Mouse (Mus musculus) myocyte (in vitro differentiated cells): ENCODE measurements around the gene Adcy1. TPM values are rescaled to one million over a fixed set of nuclear protein-coding genes. Genes with fewer than 3 reads are reported as not detected.

ENCODE experiments used
- H3K27me3 ChIP-seq: one replicate; pipeline ENCODE4 v1.6.1; 2011; ENCODE audit not compliant: control insufficient read depth, insufficient read depth, insufficient read length
- H3K36me3 ChIP-seq: one replicate; pipeline ENCODE4 v1.6.1; 2011; ENCODE audit not compliant: control insufficient read depth, insufficient read depth
- H3K4me2 ChIP-seq: one replicate; pipeline ENCODE4 v1.6.1; 2011; ENCODE audit warnings: low read depth, control low read depth
- H3K4me3 ChIP-seq: one replicate; pipeline ENCODE4 v1.5.1; 2011; ENCODE audit warnings: mild to moderate bottlenecking, control low read depth, moderate library complexity
- H3K79me2 ChIP-seq: one replicate; pipeline ENCODE4 v1.6.1; 2011; ENCODE audit not compliant: control insufficient read depth, insufficient read depth
- H3ac ChIP-seq: one replicate; pipeline ENCODE4 v1.6.1; 2011; ENCODE audit not compliant: control insufficient read depth, insufficient read length
- CEBPB ChIP-seq: IDR thresholded peaks from 2 replicates; pipeline ENCODE4 v1.6.1; 2011; ENCODE audit warnings: mild to moderate bottlenecking, moderate library complexity; ENCODE audit not compliant: poor library complexity, insufficient read depth, severe bottlenecking
- E2F4 ChIP-seq: IDR thresholded peaks from one replicate; pipeline ENCODE4 v1.6.1; 2011; ENCODE audit warnings: mild to moderate bottlenecking, control low read depth, moderate library complexity; ENCODE audit not compliant: insufficient read depth
- MAX ChIP-seq: IDR thresholded peaks from one replicate; pipeline ENCODE4 v1.6.1; 2011; ENCODE audit warnings: low read depth, mild to moderate bottlenecking, control low read depth
- MYOD1 ChIP-seq, 3 experiments: IDR thresholded peaks; one replicate each; pipeline ENCODE4 v1.6.1; 2011; ENCODE audit warnings: control low read depth in 2 of 3, low read depth in 2 of 3, mild to moderate bottlenecking in 2 of 3, moderate library complexity in 1 of 3; ENCODE audit not compliant: insufficient read length in 2 of 3, control insufficient read depth in 1 of 3
- MYOG ChIP-seq, 3 experiments: IDR thresholded peaks; one replicate each; pipeline ENCODE4 v1.6.1; 2011; ENCODE audit warnings: control low read depth in 2 of 3, low read depth in 2 of 3, mild to moderate bottlenecking in 2 of 3; ENCODE audit not compliant: insufficient read length in 2 of 3, control insufficient read depth in 1 of 3, insufficient read depth in 1 of 3
- POLR2A ChIP-seq: IDR thresholded peaks from one replicate; pipeline ENCODE4 v1.6.1; 2011; ENCODE audit warnings: low read depth, mild to moderate bottlenecking, control low read depth, moderate library complexity; ENCODE audit not compliant: insufficient read length
- POLR2AphosphoS2 ChIP-seq: IDR thresholded peaks from one replicate; pipeline ENCODE4 v1.6.1; 2011; ENCODE audit warnings: low read depth, control low read depth; ENCODE audit not compliant: insufficient read length
- REST ChIP-seq: IDR thresholded peaks from one replicate; pipeline ENCODE4 v1.6.1; 2011; ENCODE audit warnings: mild to moderate bottlenecking, control low read depth, moderate library complexity; ENCODE audit not compliant: insufficient read depth, insufficient read length
- SRF ChIP-seq: IDR thresholded peaks from one replicate; pipeline ENCODE4 v1.6.1; 2011; ENCODE audit warnings: low read depth; ENCODE audit not compliant: control insufficient read depth, insufficient read length
- TCF12 ChIP-seq: IDR thresholded peaks from one replicate; pipeline ENCODE4 v1.6.1; 2011; ENCODE audit warnings: mild to moderate bottlenecking, control low read depth; ENCODE audit not compliant: poor library complexity, insufficient read depth, severe bottlenecking
- TCF3 ChIP-seq: IDR thresholded peaks from one replicate; pipeline ENCODE4 v1.6.1; 2011; ENCODE audit warnings: low read depth, control low read depth; ENCODE audit not compliant: insufficient read length
- USF1 ChIP-seq: IDR thresholded peaks from one replicate; pipeline ENCODE4 v1.6.1; 2011; ENCODE audit warnings: low read depth, mild to moderate bottlenecking, control low read depth, moderate library complexity
- polyA plus RNA-seq: library from polyadenylated mRNA; unstranded; fragments of >200 nt; fragmentation: generic; extraction: Trizol; gene quantifications from one replicate; pipeline ENCODE4 v1.2.1, GENCODE M21; 2012; ENCODE audit warnings: missing spikeins

Adcy1 gene
- polyA plus RNA-seq, 1 experiment: 0.02 TPM

GRCm38 (mm10) chr11:7140449-7140848 lies 77.2 kb downstream of the Adcy1 start:
- Histone ChIP-seq H3K36me3 (no peaks in the 10 kb centered on the region), H3ac (no peak overlapping the region), H3K4me3 (no peak overlapping the region), H3K4me2 (no peak overlapping the region), H3K27me3 (no peaks in the 10 kb centered on the region), H3K79me2 (no peaks in the 10 kb centered on the region)
- TF ChIP-seq TCF3: no peak
- no peak for TF ChIP-seq MYOG (IDR thresholded peaks at IDR 0.05; ENCODE audit: control insufficient read depth in 1 of 3, insufficient read depth in 1 of 3, insufficient read length in 2 of 3, low read depth in 2 of 3)
- no peak for TF ChIP-seq CEBPB
- TF ChIP-seq TCF12: no peak
- TF ChIP-seq MAX: no peak
- TF ChIP-seq POLR2AphosphoS2: no peak
- TF ChIP-seq E2F4: no peak
- no peak for TF ChIP-seq MYOD1 (IDR thresholded peaks at IDR 0.05; ENCODE audit: control insufficient read depth in 1 of 3, insufficient read length in 2 of 3, low read depth in 2 of 3)

GRCm38 (mm10) chr11:7142725-7143124 lies 79.4 kb downstream of the Adcy1 start:
- Histone ChIP-seq H3K4me3 (no peak overlapping the region), H3K79me2 (no peaks in the 10 kb centered on the region), H3K36me3 (no peaks in the 10 kb centered on the region), H3K4me2 (no peak overlapping the region), H3K27me3 (no peaks in the 10 kb centered on the region), H3ac (no peak overlapping the region)
- no peak for TF ChIP-seq TCF12
- TF ChIP-seq MYOG (IDR thresholded peaks at IDR 0.05; ENCODE audit: control insufficient read depth in 1 of 3, insufficient read depth in 1 of 3, insufficient read length in 2 of 3, low read depth in 2 of 3): no peak
- no peak for TF ChIP-seq CEBPB
- no peak for TF ChIP-seq USF1
- no peak for TF ChIP-seq REST
- no peak for TF ChIP-seq SRF
- TF ChIP-seq E2F4: no peak
- no peak for TF ChIP-seq MAX
- TF ChIP-seq POLR2AphosphoS2: no peak
- TF ChIP-seq POLR2A: no peak
- TF ChIP-seq TCF3: no peak

GRCm38 (mm10) chr11:7144369-7144768 lies 81.1 kb downstream of the Adcy1 start:
- no peak overlapping the region for H3K4me2 ChIP-seq
- H3K79me2 ChIP-seq: no peaks in the 10 kb centered on the region
- H3K4me3 ChIP-seq: no peak overlapping the region
- H3ac ChIP-seq: no peak overlapping the region
- no peaks in the 10 kb centered on the region for H3K27me3 ChIP-seq
- H3K36me3 ChIP-seq: no peaks in the 10 kb centered on the region
- TF ChIP-seq CEBPB: no peak
- no peak for TF ChIP-seq E2F4
- TF ChIP-seq POLR2AphosphoS2: no peak
- TF ChIP-seq REST: no peak

GRCm38 (mm10) chr11:7145221-7145620 lies 81.9 kb downstream of the Adcy1 start:
- no peak overlapping the region for H3ac ChIP-seq
- H3K36me3 ChIP-seq: no peaks in the 10 kb centered on the region
- H3K4me2 ChIP-seq: no peak overlapping the region
- no peaks in the 10 kb centered on the region for H3K79me2 ChIP-seq
- H3K4me3 ChIP-seq: no peak overlapping the region
- no peaks in the 10 kb centered on the region for H3K27me3 ChIP-seq
- TF ChIP-seq POLR2AphosphoS2 (no peak), USF1 (no peak)

GRCm38 (mm10) chr11:7147536-7147935 lies 84.2 kb downstream of the Adcy1 start:
- Histone ChIP-seq H3K4me3 (no peak overlapping the region), H3ac (no peak overlapping the region), H3K27me3 (no peaks in the 10 kb centered on the region), H3K79me2 (no peaks in the 10 kb centered on the region), H3K36me3 (no peaks in the 10 kb centered on the region), H3K4me2 (no peak overlapping the region)
- TF ChIP-seq TCF12: no peak
- TF ChIP-seq E2F4: no peak
- TF ChIP-seq CEBPB: no peak
- TF ChIP-seq POLR2A: no peak
- TF ChIP-seq MYOG (IDR thresholded peaks at IDR 0.05; ENCODE audit: control insufficient read depth in 1 of 3, insufficient read depth in 1 of 3, insufficient read length in 2 of 3, low read depth in 2 of 3): no peak
- no peak for TF ChIP-seq REST
- no peak for TF ChIP-seq TCF3
- no peak for TF ChIP-seq SRF
- TF ChIP-seq POLR2AphosphoS2: no peak
- TF ChIP-seq MYOD1 (IDR thresholded peaks at IDR 0.05; ENCODE audit: control insufficient read depth in 1 of 3, insufficient read length in 2 of 3, low read depth in 2 of 3): no peak
- no peak for TF ChIP-seq MAX
- no peak for TF ChIP-seq USF1

- no peak overlapping the region for H3ac ChIP-seq
- no peak for TF ChIP-seq POLR2AphosphoS2
- no peak for TF ChIP-seq TCF12
- TF ChIP-seq USF1: no peak
- TF ChIP-seq MYOD1 (IDR thresholded peaks at IDR 0.05; ENCODE audit: control insufficient read depth in 1 of 3, insufficient read length in 2 of 3, low read depth in 2 of 3): no peak
- TF ChIP-seq MYOG (IDR thresholded peaks at IDR 0.05; ENCODE audit: control insufficient read depth in 1 of 3, insufficient read depth in 1 of 3, insufficient read length in 2 of 3, low read depth in 2 of 3): no peak
- TF ChIP-seq REST: no peak
- TF ChIP-seq MAX: no peak
- TF ChIP-seq SRF: no peak
- no peak for TF ChIP-seq CEBPB
- TF ChIP-seq E2F4: no peak
- TF ChIP-seq TCF3: no peak
- TF ChIP-seq POLR2A: no peak
- no peak overlapping the region for H3K4me2 ChIP-seq
- no peak overlapping the region for H3K4me3 ChIP-seq
- H3K79me2 ChIP-seq: no peaks in the 10 kb centered on the region
- H3K27me3 ChIP-seq: no peaks in the 10 kb centered on the region
- no peaks in the 10 kb centered on the region for H3K36me3 ChIP-seq
Measured at GRCm38 (mm10) chr11:7147945-7148344, 84.7 kb downstream of the Adcy1 start.
